Mouse (Mus musculus) heart, postnatal 0 days (tissue): Measurements from ENCODE around the gene Mtmr12.

ENCODE experiments used
- CTCF ChIP-seq: IDR thresholded peaks from 2 replicates; pipeline ENCODE4 v1.5.1; 2016; ENCODE audit warnings: antibody characterized with exemption, control low read depth, low read depth
- EP300 ChIP-seq: IDR thresholded peaks from 2 replicates; pipeline ENCODE4 v1.6.1; 2016; ENCODE audit warnings: antibody characterized with exemption, low read depth

DNA sequence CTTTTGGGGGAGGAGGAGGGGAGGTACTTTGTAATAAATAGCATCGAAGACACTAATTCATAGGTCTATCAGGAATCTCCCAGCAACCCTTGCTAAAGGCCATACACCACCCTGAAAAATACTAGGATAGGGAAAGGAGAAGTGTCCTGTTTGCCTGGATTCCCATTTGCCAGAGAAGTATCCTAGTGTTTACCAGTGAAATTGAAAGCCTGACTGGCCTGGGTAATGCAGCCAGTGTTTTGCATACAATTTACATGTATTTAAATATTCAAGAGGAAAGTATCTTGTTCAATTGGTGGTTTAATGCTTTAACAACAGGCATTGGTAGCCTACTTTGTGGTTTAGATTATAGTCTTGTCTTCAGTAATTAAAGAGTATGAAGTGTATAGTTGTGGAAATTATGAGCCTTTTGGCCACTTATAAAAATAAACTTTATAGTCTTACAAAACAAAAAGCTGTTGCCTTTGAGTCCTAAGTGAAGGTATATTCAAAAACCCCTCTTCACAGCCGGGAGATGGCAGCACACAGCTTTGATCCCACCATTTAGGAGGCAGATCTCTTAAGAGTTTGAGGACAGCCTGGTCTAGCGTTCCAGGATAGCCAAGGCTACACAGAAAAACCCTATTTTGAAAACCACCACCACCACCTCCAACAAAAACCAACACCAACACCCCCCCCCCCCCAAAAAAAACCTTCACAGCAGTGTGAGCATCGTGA, 69.4 kb downstream of the Mtmr12 start:
- TF ChIP-seq CTCF, result 0 out of 2 replicates have a peak, but pooled peaks have one; percentile 10
- no peak for TF ChIP-seq EP300
